Mouse (Mus musculus) lung, adult 18-20 months (tissue): ENCODE data around the gene Ocln.
"Not testable (repeated sequence)": the region's sequence is repeated elsewhere in the genome, so short reads cannot be mapped to it uniquely, and the experiment has no call there.

Experiments
- DNase-seq, 2 experiments: peaks; one replicate each; pipeline ENCODE4 v3.0.0; 2022; ENCODE audit warnings: mixed read lengths in 2 of 2

Gene Ocln

GRCm38 (mm10) chr13:100543011-100543767 lies 9.3 kb downstream of the Ocln start:
- DNase-seq = no peak

- no peak for DNase-seq
Observed at GRCm38 (mm10) chr13:100536149-100536548, 16.4 kb downstream of the Ocln start.

GRCm38 (mm10) chr13:100532788-100533365 lies 19.6 kb downstream of the Ocln start:
- DNase-seq = peak; percentile 68 to 83

- no peak for DNase-seq
Observed at GRCm38 (mm10) chr13:100526649-100527038, 25.9 kb downstream of the Ocln start.

GRCm38 (mm10) chr13:100525935-100526648 lies 26.4 kb downstream of the Ocln start:
- DNase-seq = peak in 1 of 2 experiments; percentile 40

GRCm38 (mm10) chr13:100524896-100525295 lies 27.6 kb downstream of the Ocln start:
- DNase-seq = no peak

GRCm38 (mm10) chr13:100523698-100524097 lies 28.8 kb downstream of the Ocln start:
- no peak for DNase-seq

- no peak for DNase-seq
Observed at GRCm38 (mm10) chr13:100521724-100522591, 30.6 kb downstream of the Ocln start.

GRCm38 (mm10) chr13:100519162-100519561 lies 33.4 kb downstream of the Ocln start:
- no peak for DNase-seq

GRCm38 (mm10) chr13:100518191-100518590 lies 34.3 kb downstream of the Ocln start:
- no peak for DNase-seq

GRCm38 (mm10) chr13:100517652-100518153 lies 34.8 kb downstream of the Ocln start:
- DNase-seq = no peak

GRCm38 (mm10) chr13:100516213-100517105 lies 36.1 kb downstream of the Ocln start:
- peak; percentile 29 to 53 for DNase-seq

- no peak for DNase-seq
Observed at GRCm38 (mm10) chr13:100512792-100513191, 39.7 kb downstream of the Ocln start.

- DNase-seq = no peak
Observed at GRCm38 (mm10) chr13:100511860-100512364, 40.6 kb downstream of the Ocln start.

- peak; percentile 57 to 79 for DNase-seq
Observed at GRCm38 (mm10) chr13:100511146-100511859, 41.2 kb downstream of the Ocln start.

- DNase-seq = not testable (repeated sequence)
Observed at GRCm38 (mm10) chr13:100499625-100500024, 52.9 kb downstream of the Ocln start.

- peak; percentile 61 to 74 for DNase-seq
Observed at GRCm38 (mm10) chr13:100495337-100495736, 57.2 kb downstream of the Ocln start.

GRCm38 (mm10) chr13:100494370-100494769 lies 58.1 kb downstream of the Ocln start:
- not testable (repeated sequence) for DNase-seq

- no peak for DNase-seq
Observed at GRCm38 (mm10) chr13:100493313-100493712, 59.2 kb downstream of the Ocln start.

GRCm38 (mm10) chr13:100492061-100492787 lies 60.3 kb downstream of the Ocln start, which contains the start of gene Gtf2h2:
Gtf2h2 (minus strand) TSS chr13:100492579.
- peak; percentile 80 to 82 for DNase-seq
